Comparison of ENCODE assay signal across 19 mouse cellular contexts in genomic region chr13:37989701-37990100, GRCm38 (mm10).
"Had no signal": no experiment of that assay in that cellular context is flagged by ENCODE, and none has a peak within 500 bp of the region (broad histone marks: within the 10 kb centered on the region; RNA-seq: fewer than 3 reads in every experiment).

No protein-coding gene starts in this region.

- DNase-seq: lung, adult 18-20 months; lung, embryonic 14.5 days; lung, postnatal 10 days; lung, postnatal 4 days; midbrain, embryonic 14.5 days; retina, postnatal 1 day; right cerebral cortex, adult 18-20 months; right cerebral cortex, postnatal 25 days; right cerebral cortex, postnatal 4 days; spleen, adult 18-20 months; thymus, adult 18-20 months; thymus, postnatal 14 days; thymus, postnatal 36 days had no signal

- H3K27me3 ChIP-seq: midbrain, embryonic 12.5 days; neural tube, embryonic 13.5 days; neural tube, embryonic 15.5 days had no signal

- H3K4me3 ChIP-seq: midbrain, embryonic 10.5 days; midbrain, embryonic 12.5 days; myocyte; neural tube, embryonic 13.5 days; neural tube, embryonic 15.5 days had no signal

- H3K9me3 ChIP-seq: midbrain, embryonic 10.5 days; midbrain, embryonic 12.5 days; neural tube, embryonic 13.5 days; neural tube, embryonic 15.5 days had no signal

- H3K4me2 ChIP-seq: lung, embryonic 14.5 days; midbrain, embryonic 12.5 days; neural tube, embryonic 13.5 days; neural tube, embryonic 15.5 days had no signal

- H3K9ac ChIP-seq: lung, embryonic 14.5 days; midbrain, embryonic 12.5 days; neural tube, embryonic 13.5 days; neural tube, embryonic 15.5 days had no signal

- H3K27ac ChIP-seq: midbrain, embryonic 10.5 days; midbrain, embryonic 12.5 days; neural tube, embryonic 13.5 days; neural tube, embryonic 15.5 days had no signal

- ATAC-seq: midbrain, embryonic 16.5 days had no signal
